Mouse (Mus musculus): ENCODE measurements around the gene Tmem150a.
A peak's percentile ranks its signal among the peaks of the same experiment; 100 is the strongest.

GRCm38 (mm10) chr6:72345074-72345567 is 10.1 kb upstream of the Tmem150a start, which contains the start of gene Usp39:
- TF ChIP-seq CTCF (IDR thresholded peaks at IDR 0.05; ENCODE audit: borderline replicate concordance, insufficient read depth, low read depth, low read length) (no peak), POLR2A (IDR thresholded peaks at IDR 0.05; ENCODE audit: borderline replicate concordance, insufficient read depth, low read length) (peak; percentile 82)

All from cerebellum, adult 2 months (tissue).